Mouse (Mus musculus) intestine, postnatal 0 days (tissue): ENCODE measurements at regions not wholly inside any gene's neighbourhood (a gene's known extent, or its start where the extent isn't known, plus 50 kb on each side); places are given as distances from the start of the nearest gene placed in this dataset.

Experiments
- ATAC-seq: fragments of 200-750 bp; cut with Nextera tagmentation; 2 replicates; pipeline ENCODE4 v1.8.0; 2017; ENCODE audit warnings: mild to moderate bottlenecking, moderate TSS enrichment, moderate library complexity
- H3K27ac ChIP-seq: fragments of 300-500 bp; sonication (generic); 2 replicates; pipeline ENCODE4 v1.5.1; 2014; ENCODE audit warnings: mild to moderate bottlenecking, low read depth, low read length, moderate library complexity
- H3K27me3 ChIP-seq: fragments of 300-500 bp; sonication (generic); replicated peaks from 2 replicates; pipeline ENCODE4 v1.6.1; 2014; ENCODE audit warnings: low read length, mixed read lengths; ENCODE audit not compliant: control insufficient read depth, insufficient read depth
- H3K36me3 ChIP-seq: fragments of 300-500 bp; sonication (generic); 2 replicates; pipeline ENCODE4 v1.6.1; 2014; ENCODE audit warnings: mild to moderate bottlenecking, moderate library complexity; ENCODE audit not compliant: control insufficient read depth, insufficient read depth
- H3K4me1 ChIP-seq: fragments of 300-500 bp; sonication (generic); replicated peaks from 2 replicates; pipeline ENCODE4 v1.6.1; 2014; ENCODE audit warnings: antibody characterized with exemption, low read length, mixed read lengths; ENCODE audit not compliant: control insufficient read depth, insufficient read depth
- H3K4me2 ChIP-seq: fragments of 300-500 bp; sonication (generic); replicated peaks from 2 replicates; pipeline ENCODE4 v1.6.1; 2014; ENCODE audit warnings: low read depth, mild to moderate bottlenecking, moderate library complexity
- H3K4me3 ChIP-seq: fragments of 300-500 bp; sonication (generic); 2 replicates; pipeline ENCODE4 v1.5.1; 2014; ENCODE audit warnings: low read depth, low read length
- H3K9ac ChIP-seq: fragments of 300-500 bp; sonication (generic); 2 replicates; pipeline ENCODE4 v1.6.1; 2014; ENCODE audit warnings: mild to moderate bottlenecking, low read depth, low read length
- H3K9me3 ChIP-seq: fragments of 300-500 bp; sonication (generic); 2 replicates; pipeline ENCODE4 v1.6.1; 2016; ENCODE audit warnings: mixed run types; ENCODE audit not compliant: control insufficient read depth
- CTCF ChIP-seq: sonication (generic); IDR thresholded peaks from 2 replicates; pipeline ENCODE4 v1.5.1; 2016; ENCODE audit warnings: low read depth, mild to moderate bottlenecking, control low read depth, antibody characterized with exemption, moderate library complexity
- WGBS: fragments of 180-500 bp; shearing (Covaris S2); extraction: QIAGEN DNeasy Blood & Tissue Kit; methylation state at CpG from one replicate; pipeline ENCODE4 v1.1.7; 2014; 5-methylcytosine and 5-hydroxymethylcytosine counted together

GRCm38 (mm10) chr8:26226612-26227528, 107.5 kb downstream of the Gm45692 start:
- TF ChIP-seq CTCF, result no peak
- H3K9me3 ChIP-seq, result no peaks in the 10 kb centered on the region
- no peaks in the 10 kb centered on the region for H3K36me3 ChIP-seq
- 64% methylated on average over 30 of the region's 30 CpGs for WGBS
- no peak overlapping the region for H3K4me2 ChIP-seq
- H3K27me3 ChIP-seq, result no peaks in the 10 kb centered on the region
- no peak for ATAC-seq
- no peak overlapping the region for H3K9ac ChIP-seq
- H3K27ac ChIP-seq, result no peak overlapping the region
- H3K4me3 ChIP-seq, result no peak overlapping the region
- no peaks in the 10 kb centered on the region for H3K4me1 ChIP-seq

- no peak overlapping the region for H3K9ac ChIP-seq
- H3K4me3 ChIP-seq, result no peak overlapping the region
- H3K27ac ChIP-seq, result no peak overlapping the region
- no peak overlapping the region for H3K4me2 ChIP-seq
- no peak for TF ChIP-seq CTCF
- ATAC-seq, result no peak
- no peaks in the 10 kb centered on the region for H3K27me3 ChIP-seq
- H3K36me3 ChIP-seq, result no peaks in the 10 kb centered on the region
- WGBS, result 48% methylated on average over 5 of the region's 5 CpGs
- H3K4me1 ChIP-seq, result no peaks in the 10 kb centered on the region
- no peaks in the 10 kb centered on the region for H3K9me3 ChIP-seq
These were observed 108.2 kb downstream of the Gm45692 start for GRCm38 (mm10) chr8:26227529-26227895.

- no peak overlapping the region for H3K4me3 ChIP-seq
- no peaks in the 10 kb centered on the region for H3K36me3 ChIP-seq
These were observed 110.2 kb downstream of the Gm45692 start for GRCm38 (mm10) chr8:26229548-26229947.

GRCm38 (mm10) chr8:26239075-26239474, 119.7 kb downstream of the Gm45692 start:
- H3K36me3 ChIP-seq, result no peaks in the 10 kb centered on the region
- H3K9ac ChIP-seq, result no peak overlapping the region
- no peak overlapping the region for H3K4me2 ChIP-seq
- 80% methylated on average over 2 of the region's 2 CpGs for WGBS
- no peaks in the 10 kb centered on the region for H3K4me1 ChIP-seq
- H3K9me3 ChIP-seq, result no peaks in the 10 kb centered on the region
- H3K27ac ChIP-seq, result no peak overlapping the region
- no peak for TF ChIP-seq CTCF
- H3K27me3 ChIP-seq, result no peaks in the 10 kb centered on the region
- H3K4me3 ChIP-seq, result no peak overlapping the region
- no peak for ATAC-seq

More at GRCm38 (mm10) chr8:26229548-26229947, 110.2 kb downstream of the Gm45692 start:
- no peak for TF ChIP-seq CTCF
- Histone ChIP-seq H3K27me3 (no peaks in the 10 kb centered on the region), H3K9me3 (no peaks in the 10 kb centered on the region), H3K4me1 (no peaks in the 10 kb centered on the region), H3K4me2 (no peak overlapping the region), H3K9ac (no peak overlapping the region), H3K27ac (no peak overlapping the region)
- WGBS, result 87% methylated on average over 8 of the region's 8 CpGs
- no peak for ATAC-seq

GRCm38 (mm10) chr8:26239604-26240003, 120.3 kb downstream of the Gm45692 start:
- no peak for TF ChIP-seq CTCF
- no peaks in the 10 kb centered on the region for H3K4me1 ChIP-seq

GRCm38 (mm10) chr8:26243743-26244142, 124.4 kb downstream of the Gm45692 start:
- TF ChIP-seq CTCF, result no peak
- H3K36me3 ChIP-seq, result no peaks in the 10 kb centered on the region
- no peak overlapping the region for H3K4me2 ChIP-seq
- no peaks in the 10 kb centered on the region for H3K27me3 ChIP-seq
- 56% methylated on average over 4 of the region's 4 CpGs for WGBS
- ATAC-seq, result no peak
- no peaks in the 10 kb centered on the region for H3K9me3 ChIP-seq
- H3K27ac ChIP-seq, result no peak overlapping the region
- no peak overlapping the region for H3K9ac ChIP-seq
- H3K4me3 ChIP-seq, result no peak overlapping the region
- H3K4me1 ChIP-seq, result no peaks in the 10 kb centered on the region

More at GRCm38 (mm10) chr8:26239604-26240003, 120.3 kb downstream of the Gm45692 start:
- no peak overlapping the region for H3K27ac ChIP-seq
- H3K9me3 ChIP-seq, result no peaks in the 10 kb centered on the region
- H3K27me3 ChIP-seq, result no peaks in the 10 kb centered on the region
- no peaks in the 10 kb centered on the region for H3K36me3 ChIP-seq
- 0 out of 2 replicates have a peak, but pooled peaks have one; percentile 19 for ATAC-seq
- H3K4me2 ChIP-seq, result no peak overlapping the region
- 11% methylated on average over 4 of the region's 4 CpGs for WGBS
- no peak overlapping the region for H3K4me3 ChIP-seq
- no peak overlapping the region for H3K9ac ChIP-seq
